Mouse (Mus musculus) stomach, postnatal 0 days (tissue): ENCODE measurements at regions not wholly inside any gene's neighbourhood (a gene's known extent, or its start where the extent isn't known, plus 50 kb on each side); places are given as distances from the start of the nearest gene placed in this dataset.

Experiments used
- CTCF ChIP-seq: IDR thresholded peaks from 2 replicates; pipeline ENCODE4 v1.5.1; 2016; ENCODE audit warnings: antibody characterized with exemption, low read depth, mild to moderate bottlenecking, moderate library complexity
- EP300 ChIP-seq: optimal IDR thresholded peaks from 2 replicates; pipeline ENCODE3; 2016; ENCODE audit warnings: antibody characterized with exemption

- TF ChIP-seq CTCF (no peak), EP300 (no peak)
Observed at GRCm38 (mm10) chr12:35216725-35217124, 169.7 kb downstream of the Snx13 start.
